Mouse (Mus musculus) lung, embryonic 15.5 days (tissue): Measurements from ENCODE around the gene Fars2. TPM values are rescaled to one million over a fixed set of nuclear protein-coding genes. Genes with fewer than 3 reads are reported as not detected.
A peak's percentile ranks its signal among the peaks of the same experiment; 100 is the strongest.

Experiments used
- ATAC-seq: fragments of 200-750 bp; cut with Nextera tagmentation; 2 replicates; pipeline ENCODE4 v1.8.0; 2017; ENCODE audit warnings: moderate number of reproducible peaks, borderline replicate concordance; ENCODE audit not compliant: low FRiP score, low TSS enrichment; ENCODE audit errors: extremely low read depth
- H3K27ac ChIP-seq: fragments of 300-500 bp; sonication (generic); 2 replicates; pipeline ENCODE4 v1.5.1; 2015; ENCODE audit warnings: moderate library complexity, mild to moderate bottlenecking, inconsistent platforms
- H3K27me3 ChIP-seq: fragments of 300-500 bp; sonication (generic); 2 replicates; pipeline ENCODE4 v1.6.1; 2015; ENCODE audit warnings: inconsistent platforms
- H3K36me3 ChIP-seq: fragments of 300-500 bp; sonication (generic); 2 replicates; pipeline ENCODE4 v1.6.1; 2015; ENCODE audit warnings: inconsistent platforms
- H3K4me1 ChIP-seq: fragments of 300-500 bp; sonication (generic); 2 replicates; pipeline ENCODE4 v1.6.1; 2015; ENCODE audit warnings: inconsistent platforms
- H3K4me2 ChIP-seq: fragments of 300-500 bp; sonication (generic); 2 replicates; pipeline ENCODE4 v1.6.1; 2015; ENCODE audit warnings: inconsistent platforms, mild to moderate bottlenecking, moderate library complexity
- H3K4me3 ChIP-seq: fragments of 300-500 bp; sonication (generic); 2 replicates; pipeline ENCODE4 v1.5.1; 2015; ENCODE audit warnings: mild to moderate bottlenecking, inconsistent platforms
- H3K9ac ChIP-seq: fragments of 300-500 bp; sonication (generic); 2 replicates; pipeline ENCODE4 v1.6.1; 2015; ENCODE audit warnings: inconsistent platforms
- H3K9me3 ChIP-seq: fragments of 300-500 bp; sonication (generic); 2 replicates; pipeline ENCODE4 v1.6.1; 2016; ENCODE audit warnings: inconsistent platforms
- WGBS: fragments of 180-500 bp; shearing (Covaris S2); methylation state at CpG from one replicate; pipeline ENCODE4 v1.1.7; 2015; 5-methylcytosine and 5-hydroxymethylcytosine counted together
- polyA plus RNA-seq: library from polyadenylated mRNA; unstranded; fragments of >200 nt; fragmentation: Nextera tagmentation; extraction: Ambion mirVana; gene quantifications from 2 replicates; pipeline ENCODE4 v1.2.1, GENCODE M21; 2015

The Fars2 gene
- polyA plus RNA-seq, 1 experiment from 2014 or later: 37.3 TPM

GRCm38 (mm10) chr13:36276194-36276593 lies 159.0 kb downstream of the Fars2 start:
- no peaks in the 10 kb centered on the region for H3K27me3 ChIP-seq
- no peak for ATAC-seq
- WGBS: 80% methylated on average over 2 of the region's 2 CpGs

GRCm38 (mm10) chr13:36282018-36282417 lies 164.8 kb downstream of the Fars2 start:
- no peak overlapping the region for H3K27ac ChIP-seq
- no peak overlapping the region for H3K4me3 ChIP-seq
- H3K4me2 ChIP-seq: no peak overlapping the region
- no peak for ATAC-seq
- H3K9me3 ChIP-seq: no peaks in the 10 kb centered on the region
- H3K9ac ChIP-seq: no peak overlapping the region
- no peaks in the 10 kb centered on the region for H3K27me3 ChIP-seq
- 3% methylated on average over 6 of the region's 6 CpGs for WGBS
- no peaks in the 10 kb centered on the region for H3K36me3 ChIP-seq
- H3K4me1 ChIP-seq: no peaks in the 10 kb centered on the region

More at GRCm38 (mm10) chr13:36276194-36276593, 159.0 kb downstream of the Fars2 start:
- Histone ChIP-seq H3K9ac (no peak overlapping the region), H3K27ac (no peak overlapping the region), H3K9me3 (no peaks in the 10 kb centered on the region), H3K36me3 (no peaks in the 10 kb centered on the region), H3K4me2 (no peak overlapping the region), H3K4me1 (no peaks in the 10 kb centered on the region), H3K4me3 (no peak overlapping the region)

- Histone ChIP-seq H3K4me1 (no peaks in the 10 kb centered on the region), H3K9ac (no peak overlapping the region), H3K36me3 (no peaks in the 10 kb centered on the region), H3K4me2 (no peak overlapping the region), H3K27me3 (no peaks in the 10 kb centered on the region), H3K9me3 (no peaks in the 10 kb centered on the region), H3K27ac (no peak overlapping the region), H3K4me3 (no peak overlapping the region)
- ATAC-seq: no peak
- 53% methylated on average over 7 of the region's 7 CpGs for WGBS
These were observed 165.8 kb downstream of the Fars2 start for GRCm38 (mm10) chr13:36282785-36283544.

GRCm38 (mm10) chr13:36283545-36284067 lies 166.4 kb downstream of the Fars2 start:
- Histone ChIP-seq H3K4me1 (no peaks in the 10 kb centered on the region), H3K27me3 (no peaks in the 10 kb centered on the region), H3K9ac (no peak overlapping the region), H3K4me3 (no peak overlapping the region), H3K9me3 (no peaks in the 10 kb centered on the region), H3K27ac (no peak overlapping the region), H3K36me3 (no peaks in the 10 kb centered on the region), H3K4me2 (no peak overlapping the region)
- ATAC-seq: no peak
- WGBS: 73% methylated on average over 7 of the region's 7 CpGs

GRCm38 (mm10) chr13:36284097-36284496 lies 166.9 kb downstream of the Fars2 start:
- H3K27ac ChIP-seq: no peak overlapping the region
- H3K36me3 ChIP-seq: no peaks in the 10 kb centered on the region
- H3K9me3 ChIP-seq: no peaks in the 10 kb centered on the region
- no peaks in the 10 kb centered on the region for H3K4me1 ChIP-seq
- no peak overlapping the region for H3K4me3 ChIP-seq
- no peak overlapping the region for H3K4me2 ChIP-seq
- no peak for ATAC-seq
- WGBS: 82% methylated on average over 1 of the region's 1 CpGs
- no peak overlapping the region for H3K9ac ChIP-seq
- no peaks in the 10 kb centered on the region for H3K27me3 ChIP-seq

- no peak for ATAC-seq
- WGBS: 82% methylated on average over 2 of the region's 2 CpGs
- no peak overlapping the region for H3K4me3 ChIP-seq
These were observed 168.0 kb downstream of the Fars2 start for GRCm38 (mm10) chr13:36285235-36285634.

GRCm38 (mm10) chr13:36293511-36293910 lies 176.3 kb downstream of the Fars2 start:
- H3K4me1 ChIP-seq: peaks cover 29% of the 10 kb centered on the region
- no peak overlapping the region for H3K27ac ChIP-seq
- no peak overlapping the region for H3K4me3 ChIP-seq
- no peaks in the 10 kb centered on the region for H3K9me3 ChIP-seq
- H3K36me3 ChIP-seq: no peaks in the 10 kb centered on the region
- H3K27me3 ChIP-seq: no peaks in the 10 kb centered on the region
- H3K4me2 ChIP-seq: no peak overlapping the region
- WGBS: 64% methylated on average over 3 of the region's 3 CpGs
- no peak overlapping the region for H3K9ac ChIP-seq
- no peak for ATAC-seq

More at GRCm38 (mm10) chr13:36285235-36285634, 168.0 kb downstream of the Fars2 start:
- Histone ChIP-seq H3K27ac (no peak overlapping the region), H3K4me1 (no peaks in the 10 kb centered on the region), H3K9ac (no peak overlapping the region), H3K36me3 (no peaks in the 10 kb centered on the region), H3K9me3 (no peaks in the 10 kb centered on the region), H3K27me3 (no peaks in the 10 kb centered on the region), H3K4me2 (no peak overlapping the region)

GRCm38 (mm10) chr13:36294503-36294902 lies 177.3 kb downstream of the Fars2 start:
- no peak overlapping the region for H3K4me2 ChIP-seq
- WGBS: 72% methylated on average over 5 of the region's 5 CpGs
- no peak overlapping the region for H3K4me3 ChIP-seq
- H3K36me3 ChIP-seq: no peaks in the 10 kb centered on the region
- H3K4me1 ChIP-seq: peaks cover 33% of the 10 kb centered on the region
- no peaks in the 10 kb centered on the region for H3K27me3 ChIP-seq
- no peak for ATAC-seq
- H3K9me3 ChIP-seq: no peaks in the 10 kb centered on the region
- H3K27ac ChIP-seq: no peak overlapping the region
- H3K9ac ChIP-seq: no peak overlapping the region

- Histone ChIP-seq H3K4me3 (no peak overlapping the region), H3K4me2 (no peak overlapping the region), H3K36me3 (no peaks in the 10 kb centered on the region), H3K27me3 (no peaks in the 10 kb centered on the region), H3K4me1 (peaks cover 33% of the 10 kb centered on the region), H3K9me3 (no peaks in the 10 kb centered on the region), H3K9ac (no peak overlapping the region), H3K27ac (peak overlapping the region; percentile 70)
- ATAC-seq: peak; percentile 85
- 4% methylated on average over 6 of the region's 6 CpGs for WGBS
These were observed 178.6 kb downstream of the Fars2 start for GRCm38 (mm10) chr13:36295848-36296247.

- peak overlapping the region; percentile 70 for H3K27ac ChIP-seq
- H3K4me1 ChIP-seq: peaks cover 33% of the 10 kb centered on the region
- H3K9ac ChIP-seq: no peak overlapping the region
- WGBS: 45% methylated on average over 4 of the region's 4 CpGs
- no peak for ATAC-seq
- H3K9me3 ChIP-seq: no peaks in the 10 kb centered on the region
- H3K4me2 ChIP-seq: no peak overlapping the region
- no peaks in the 10 kb centered on the region for H3K36me3 ChIP-seq
- no peaks in the 10 kb centered on the region for H3K27me3 ChIP-seq
- no peak overlapping the region for H3K4me3 ChIP-seq
These were observed 179.4 kb downstream of the Fars2 start for GRCm38 (mm10) chr13:36296574-36296973.

- no peaks in the 10 kb centered on the region for H3K9me3 ChIP-seq
- H3K27me3 ChIP-seq: no peaks in the 10 kb centered on the region
- no peak overlapping the region for H3K9ac ChIP-seq
- ATAC-seq: no peak
- peak overlapping the region; percentile 63 for H3K27ac ChIP-seq
- WGBS: 36% methylated on average over 3 of the region's 3 CpGs
- no peak overlapping the region for H3K4me3 ChIP-seq
- H3K36me3 ChIP-seq: no peaks in the 10 kb centered on the region
- H3K4me2 ChIP-seq: no peak overlapping the region
- peaks cover 33% of the 10 kb centered on the region for H3K4me1 ChIP-seq
These were observed 181.0 kb downstream of the Fars2 start for GRCm38 (mm10) chr13:36297950-36298781.

- peaks cover 33% of the 10 kb centered on the region for H3K4me1 ChIP-seq
- H3K36me3 ChIP-seq: no peaks in the 10 kb centered on the region
- no peak overlapping the region for H3K4me3 ChIP-seq
- H3K27ac ChIP-seq: peak overlapping the region; percentile 63; the same call in 1 of the 2 replicates
- no peak overlapping the region for H3K4me2 ChIP-seq
- H3K9me3 ChIP-seq: no peaks in the 10 kb centered on the region
- H3K9ac ChIP-seq: no peak overlapping the region
- H3K27me3 ChIP-seq: no peaks in the 10 kb centered on the region
- no peak for ATAC-seq
These were observed 181.5 kb downstream of the Fars2 start for GRCm38 (mm10) chr13:36298782-36299031.
